Mouse (Mus musculus) bone marrow macrophage, adult 2 months (primary cell): ENCODE results near the gene Fgfr2. TPM values are rescaled to one million over a fixed set of nuclear protein-coding genes. Genes with fewer than 3 reads are reported as not detected.

ENCODE experiments used
- H3K27ac ChIP-seq: 2 replicates; pipeline ENCODE4 v1.5.1; 2012; ENCODE audit warnings: low read depth, low read length; ENCODE audit not compliant: insufficient read depth
- H3K4me1 ChIP-seq: 2 replicates; pipeline ENCODE4 v1.6.1; 2012; ENCODE audit warnings: low read length; ENCODE audit not compliant: control insufficient read depth, insufficient read depth
- H3K4me3 ChIP-seq: 2 replicates; pipeline ENCODE4 v1.5.1; 2012; ENCODE audit warnings: mild to moderate bottlenecking, low read length, moderate library complexity; ENCODE audit not compliant: insufficient read depth
- CTCF ChIP-seq: IDR thresholded peaks from 2 replicates; pipeline ENCODE4 v1.5.1; 2012; ENCODE audit warnings: low read depth, mild to moderate bottlenecking, low read length, moderate library complexity
- POLR2A ChIP-seq: IDR thresholded peaks from 2 replicates; pipeline ENCODE4 v1.6.1; 2012; ENCODE audit warnings: mild to moderate bottlenecking, low read depth, low read length, borderline replicate concordance
- polyA plus RNA-seq: library from polyadenylated mRNA; stranded (reverse); fragments of >200 nt; gene quantifications from 2 replicates; pipeline ENCODE4 v1.2.4, GENCODE M21; 2012; ENCODE audit not compliant: missing spikeins, insufficient read depth, insufficient read length

Gene Fgfr2
- polyA plus RNA-seq, 1 experiment: 0.27 TPM

DNA sequence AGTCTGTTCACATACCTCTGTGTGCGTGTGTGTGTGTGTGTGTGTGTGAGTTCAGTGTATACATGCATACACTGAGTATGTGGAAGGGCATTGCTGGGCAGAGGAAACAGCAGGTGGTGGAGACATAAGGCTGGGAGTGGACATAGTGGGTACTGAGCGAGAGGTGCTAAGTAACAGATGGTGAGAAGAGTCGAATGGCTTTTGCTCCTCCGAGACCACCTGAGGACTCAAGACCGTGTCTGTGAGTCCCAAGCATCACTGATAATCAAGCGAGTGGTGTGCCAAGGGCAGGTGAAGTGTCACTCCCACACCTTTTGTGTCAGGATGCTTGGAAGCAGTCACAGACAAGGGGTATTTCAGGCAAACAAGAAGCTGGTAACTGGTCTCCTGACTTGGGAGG, 31.7 kb upstream of the Fgfr2 start:
- Histone ChIP-seq H3K4me3 (no peak overlapping the region), H3K27ac (no peak overlapping the region), H3K4me1 (peaks cover 4% of the 10 kb centered on the region)
- TF ChIP-seq POLR2A (no peak), CTCF (no peak)

DNA sequence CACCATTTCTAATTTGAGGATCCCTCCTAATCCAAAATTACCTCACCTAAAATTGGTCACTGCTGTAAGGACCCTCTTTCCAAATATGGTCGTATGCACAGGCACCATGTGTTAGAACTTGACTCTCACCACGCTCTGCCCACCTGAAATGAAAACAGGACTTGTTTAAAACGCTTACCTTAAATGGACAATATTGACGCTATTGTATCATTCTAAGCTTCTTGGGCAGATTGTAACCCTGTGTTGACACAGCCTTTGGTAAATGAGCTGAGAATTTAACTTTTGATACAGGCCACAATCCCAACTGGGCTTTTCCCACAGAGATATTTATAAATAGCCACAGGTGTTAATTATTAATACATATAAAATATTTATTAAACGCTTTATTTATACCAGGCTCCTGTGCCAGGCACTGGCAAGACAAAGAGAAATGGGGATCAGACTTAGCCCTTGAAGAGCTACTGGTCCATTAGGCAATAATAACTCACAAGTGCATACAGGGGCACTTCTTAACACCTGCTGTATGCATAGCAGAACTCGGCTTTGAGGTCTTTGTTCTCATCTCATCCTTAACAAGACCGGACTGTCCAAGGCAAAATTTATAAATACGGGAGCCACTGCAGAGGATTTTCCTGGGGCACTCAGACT, 16.7 kb upstream of the Fgfr2 start:
- Histone ChIP-seq H3K4me3 (no peak overlapping the region), H3K4me1 (no peaks in the 10 kb centered on the region), H3K27ac (no peak overlapping the region)
- TF ChIP-seq CTCF (no peak), POLR2A (no peak)

DNA sequence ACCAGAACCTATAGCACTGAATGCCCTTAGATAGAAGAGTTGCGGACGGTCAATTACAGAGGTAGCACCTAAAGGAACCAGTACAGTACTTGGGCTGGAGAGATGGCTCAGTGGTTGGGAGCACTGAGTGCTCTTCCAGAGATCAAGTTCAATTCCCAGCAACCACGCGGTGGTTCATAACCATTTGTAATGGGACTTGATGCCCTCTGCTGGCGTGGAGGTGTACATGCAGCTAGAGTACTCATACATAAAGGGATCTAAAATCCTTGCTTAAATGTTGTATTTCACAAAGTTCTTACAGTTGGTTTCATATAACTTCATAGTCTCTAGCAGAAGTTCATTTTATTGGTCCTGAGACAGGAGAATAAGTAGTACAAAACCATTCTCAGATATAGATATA, 10.4 kb upstream of the Fgfr2 start:
- no peak overlapping the region for H3K4me3 ChIP-seq
- no peaks in the 10 kb centered on the region for H3K4me1 ChIP-seq
- no peak overlapping the region for H3K27ac ChIP-seq
- no peak for TF ChIP-seq POLR2A
- peak; percentile 40; the same call in 1 of the 2 replicates for TF ChIP-seq CTCF

DNA sequence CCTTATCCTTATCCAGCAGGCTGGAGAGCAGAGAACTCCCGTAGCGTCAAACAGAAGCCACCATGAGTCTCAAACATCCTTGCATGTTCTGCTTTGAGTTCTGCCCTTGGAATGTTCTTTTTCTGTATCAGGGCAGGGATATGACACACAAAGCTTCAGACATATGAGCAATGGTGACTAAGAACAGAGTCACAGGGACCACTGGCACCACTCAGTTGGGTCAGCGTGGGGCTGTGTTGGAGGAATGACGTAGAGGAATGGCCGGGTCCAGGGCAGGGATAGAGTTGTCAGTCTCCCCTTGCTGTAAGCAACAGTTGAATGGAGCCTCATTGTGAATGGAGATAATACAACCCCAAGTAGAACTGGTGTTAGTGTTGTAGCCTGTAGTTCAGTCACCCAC, 9.6 kb upstream of the Fgfr2 start:
- no peak overlapping the region for H3K4me3 ChIP-seq
- TF ChIP-seq CTCF (no peak), POLR2A (no peak)
- no peaks in the 10 kb centered on the region for H3K4me1 ChIP-seq
- no peak overlapping the region for H3K27ac ChIP-seq

DNA sequence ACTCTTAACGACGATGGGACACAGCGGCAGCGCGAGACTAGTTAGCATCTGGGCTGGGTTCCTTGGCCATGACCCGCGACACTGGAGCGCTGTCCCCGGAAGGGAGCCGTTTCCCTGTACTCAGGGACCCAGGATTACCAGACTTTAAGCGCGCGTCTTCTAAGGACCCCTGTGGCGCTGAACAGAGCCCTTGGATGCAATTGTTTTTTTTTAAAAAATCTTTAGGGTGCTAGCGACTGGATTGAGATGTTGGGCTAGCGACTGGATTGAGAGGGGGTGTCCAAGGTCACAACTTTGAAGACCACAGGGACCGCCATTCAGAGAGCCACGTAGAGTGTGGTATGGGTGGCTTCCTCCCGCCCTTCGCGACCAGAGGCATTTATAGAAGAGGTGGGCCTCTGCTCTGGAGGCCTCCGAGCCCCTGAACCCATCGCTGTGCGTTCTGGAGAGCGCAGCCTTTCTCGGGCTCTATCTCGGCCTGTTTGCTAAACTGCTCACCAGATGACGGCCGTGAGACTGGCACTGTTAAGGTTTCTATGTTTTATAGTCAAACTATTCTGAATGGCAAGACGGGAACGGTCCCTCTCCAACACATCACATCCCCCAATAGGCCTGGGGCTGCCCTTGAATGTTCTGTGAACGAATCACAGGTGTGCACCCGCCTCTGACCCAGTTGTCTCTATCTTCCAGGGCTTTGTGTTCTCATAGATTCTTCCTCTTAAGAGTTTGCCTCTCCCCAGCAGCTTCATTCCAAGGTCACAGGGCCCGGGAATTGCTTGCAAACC, 1.7 kb upstream of the Fgfr2 start:
- Histone ChIP-seq H3K4me3 (peak overlapping the region; percentile 61), H3K4me1 (peaks cover 18% of the 10 kb centered on the region), H3K27ac (peak overlapping the region; percentile 100)
- TF ChIP-seq POLR2A (no peak), CTCF (no peak)

DNA sequence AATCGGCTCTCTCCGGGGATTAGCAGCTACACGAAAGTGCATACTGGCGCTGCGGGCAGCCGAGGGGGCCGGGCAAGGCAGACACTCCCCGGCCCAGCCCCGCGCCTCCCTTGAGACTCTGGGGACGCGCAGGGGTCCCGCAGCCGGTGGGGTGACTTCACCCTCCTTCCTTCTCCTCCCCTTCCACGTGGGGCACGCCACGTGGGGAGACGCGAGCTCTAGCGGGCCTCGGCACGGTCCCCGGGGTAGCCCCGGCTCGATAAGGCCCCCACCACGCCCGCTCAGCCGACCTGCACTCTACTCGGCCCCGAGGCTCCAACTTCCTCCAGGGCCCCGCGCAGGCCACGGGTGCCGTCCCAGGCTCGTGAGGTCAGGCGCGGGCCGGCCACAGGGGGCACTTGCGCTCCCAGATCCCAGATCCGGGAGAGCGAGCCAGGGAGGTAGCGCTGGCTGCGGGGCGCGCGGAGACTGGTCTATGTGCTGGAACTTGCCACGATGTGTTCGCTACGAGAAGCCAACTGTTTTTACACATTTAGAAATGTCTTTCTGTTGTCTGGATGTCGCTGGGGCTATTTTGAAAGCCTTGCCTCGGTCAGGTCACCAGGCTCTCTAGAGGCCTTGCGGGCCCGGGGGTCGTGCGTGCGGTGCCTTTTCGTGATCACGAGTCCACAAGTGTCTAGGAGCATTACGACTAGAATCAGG, 1.0 kb upstream of the Fgfr2 start, which contains the start of gene Ctbp2:
TSS of gene Ctbp2 (minus strand) at position 356 of the 702 bp plus-strand sequence.
- TF ChIP-seq CTCF (no peak), POLR2A (no peak)
- Histone ChIP-seq H3K4me3 (peak within 1 kb of the TSS; percentile 98), H3K27ac (peak within 1 kb of the TSS; percentile 100), H3K4me1 (peaks cover 21% of the 10 kb centered on the region)

DNA sequence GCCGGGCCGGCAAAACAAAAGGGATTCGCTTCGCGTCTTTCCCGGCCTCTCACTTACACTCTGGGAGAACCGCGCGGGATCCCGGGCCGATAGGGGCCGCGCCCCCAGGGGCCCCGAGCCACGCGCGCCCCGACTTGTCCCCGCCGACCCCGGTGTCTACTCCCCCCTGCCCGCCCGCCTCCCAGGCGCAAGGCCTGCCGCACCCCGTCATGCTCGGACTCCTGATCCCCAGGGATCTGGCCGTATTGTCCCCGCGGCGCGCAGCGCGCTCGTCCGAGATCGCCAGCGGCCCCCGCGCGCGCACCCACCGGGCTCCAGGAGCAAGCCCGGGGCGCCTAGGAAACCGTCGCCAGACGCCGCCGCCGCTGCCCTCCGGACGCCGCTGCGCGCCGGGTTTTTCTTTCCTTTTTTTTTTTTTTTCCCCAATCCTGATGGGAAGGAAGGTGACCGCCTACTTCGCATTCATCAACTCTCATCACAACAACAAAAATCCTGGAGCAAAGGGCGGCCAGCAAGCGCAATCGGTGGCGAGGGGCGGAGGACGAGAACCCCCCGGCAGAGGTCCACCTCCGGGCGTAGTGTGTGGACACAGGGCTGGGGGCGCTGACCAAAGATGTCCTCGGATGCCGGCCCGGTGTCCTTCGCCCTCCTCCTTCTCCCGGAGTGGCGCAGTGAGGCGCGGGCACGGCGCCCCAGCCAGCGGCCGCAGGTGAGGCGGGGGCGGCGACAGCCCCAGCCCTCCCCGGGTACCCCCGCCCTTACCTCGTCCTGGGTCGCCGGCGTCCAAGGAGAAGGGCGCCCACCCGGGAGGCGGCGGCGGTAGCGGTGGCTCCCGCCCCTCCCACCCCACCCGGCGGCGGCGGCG, 539 bp downstream of the Fgfr2 start:
- peak overlapping the region; percentile 92 for H3K27ac ChIP-seq
- no peak for TF ChIP-seq CTCF

DNA sequence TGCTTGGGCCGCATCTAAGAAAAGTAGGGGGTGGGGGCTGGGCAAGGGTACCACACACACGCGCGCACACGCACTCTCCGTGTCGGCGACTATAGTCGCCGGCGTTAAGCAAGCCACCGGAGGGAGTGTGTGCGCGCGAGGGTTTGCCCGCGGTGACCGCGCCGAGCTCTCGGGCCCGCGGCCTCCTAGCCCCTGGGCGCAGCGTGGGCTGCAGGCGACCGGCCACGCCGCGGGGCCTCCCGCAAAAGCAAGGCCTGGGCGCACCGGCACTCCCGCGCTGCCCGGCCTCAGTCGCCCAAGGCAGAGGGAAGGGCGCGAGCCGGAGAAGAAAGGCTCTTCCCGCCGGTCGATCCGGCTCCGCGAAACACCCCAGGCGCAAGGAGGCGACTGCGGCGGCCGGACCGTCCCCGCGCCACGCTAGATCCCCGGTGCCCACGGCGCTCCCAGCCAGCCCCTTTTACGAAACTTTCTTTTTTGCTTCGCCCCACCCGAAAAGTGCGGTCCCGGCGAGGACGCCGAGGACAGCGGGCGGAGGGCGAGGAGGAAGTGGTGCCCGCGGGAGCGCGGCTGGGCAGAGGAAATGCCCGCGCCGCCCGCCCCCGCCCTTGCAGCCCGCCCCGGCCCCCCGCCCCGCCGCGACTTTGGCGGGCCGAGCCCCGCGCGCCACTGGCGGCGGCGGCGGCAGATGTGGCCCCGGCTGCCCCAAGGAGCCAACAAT, 1.3 kb downstream of the Fgfr2 start:
- peak overlapping the region; percentile 92 for H3K27ac ChIP-seq
- no peak for TF ChIP-seq CTCF
- no peak for TF ChIP-seq POLR2A
- H3K4me1 ChIP-seq: peaks cover 37% of the 10 kb centered on the region
- H3K4me3 ChIP-seq: peak overlapping the region; percentile 98

More for the DNA sequence above, 539 bp downstream of the Fgfr2 start:
- Histone ChIP-seq H3K4me1 (peaks cover 29% of the 10 kb centered on the region), H3K4me3 (peak overlapping the region; percentile 98)
